Mouse (Mus musculus) brain, embryonic 14.5 days (tissue): Measurements from ENCODE around the gene Zfp790. TPM values are rescaled to one million over a fixed set of nuclear protein-coding genes. Genes with fewer than 3 reads are reported as not detected.
A peak's percentile ranks its signal among the peaks of the same experiment; 100 is the strongest.
"Not testable (repeated sequence)": the region's sequence is repeated elsewhere in the genome, so short reads cannot be mapped to it uniquely, and the experiment has no call there.

Experiments used
- DNase-seq: peaks from one replicate; pipeline ENCODE4 v3.0.0-alpha.2; 2011; ENCODE audit warnings: low read depth
- CTCF ChIP-seq: fragments of 200-500 bp; IDR thresholded peaks from 2 replicates; pipeline ENCODE4 v1.5.1; 2012; ENCODE audit warnings: inconsistent platforms, mild to moderate bottlenecking, moderate library complexity, borderline replicate concordance; ENCODE audit not compliant: insufficient read depth, insufficient read length; ENCODE audit errors: extremely low read depth
- POLR2A ChIP-seq: fragments of 200-500 bp; IDR thresholded peaks from 2 replicates; pipeline ENCODE4 v1.6.1; 2012; ENCODE audit warnings: mild to moderate bottlenecking, inconsistent platforms, borderline replicate concordance; ENCODE audit not compliant: poor library complexity, insufficient read depth, insufficient read length, severe bottlenecking; ENCODE audit errors: extremely low read depth
- polyA plus RNA-seq: library from polyadenylated mRNA; depleted of rRNA; stranded (reverse); fragments of >200 nt; gene quantifications from 2 replicates; pipeline ENCODE4 v1.2.3, GENCODE M21; 2012; rRNA removed

Zfp790 gene
- polyA plus RNA-seq, 1 experiment: 14.8 TPM

DNA sequence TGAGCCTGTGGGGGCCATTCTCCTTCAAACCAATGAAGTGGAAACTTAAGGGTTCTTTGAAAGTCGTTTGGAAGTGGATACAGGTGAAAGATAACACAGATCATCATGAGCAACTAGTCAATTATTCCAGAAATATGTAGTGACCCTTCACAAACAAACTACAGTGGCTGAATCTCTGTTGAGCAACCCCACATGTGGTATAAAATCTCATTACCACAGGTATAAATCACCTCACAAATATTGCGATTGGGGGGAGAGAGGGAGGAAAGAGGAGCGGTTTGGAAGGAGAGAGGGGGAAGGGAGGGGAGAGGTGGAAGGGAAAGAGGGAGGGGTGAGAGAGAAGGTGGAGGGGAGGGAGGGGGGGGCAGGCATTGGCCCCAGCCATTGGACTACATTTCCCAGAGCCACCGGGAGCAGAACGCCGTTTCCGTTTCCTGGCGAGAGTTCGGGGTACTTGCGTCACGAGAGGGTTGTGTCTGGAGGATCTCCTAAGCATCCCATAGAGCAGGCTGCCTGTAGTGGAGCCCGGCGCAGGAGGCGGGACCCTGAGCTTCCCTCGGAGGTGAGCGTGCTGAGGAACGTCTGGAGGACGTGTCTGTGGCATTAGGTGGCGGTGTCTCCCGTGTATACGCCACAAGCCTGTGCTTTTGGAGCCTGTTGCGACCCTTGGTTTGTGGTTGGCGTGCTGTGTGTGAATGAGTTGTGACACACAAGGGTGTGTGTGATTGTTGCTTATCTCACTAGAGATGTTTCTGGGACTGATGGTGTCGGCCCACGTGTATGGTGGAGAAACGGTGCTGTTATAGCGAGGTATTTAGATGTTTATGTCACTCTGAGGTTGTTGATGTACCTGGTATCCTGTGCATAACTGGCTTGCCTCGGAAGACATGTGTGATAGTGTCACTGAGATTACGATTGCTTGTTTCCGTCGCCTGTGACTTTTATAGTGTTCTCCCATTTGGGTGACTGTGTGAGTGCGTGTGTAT is 43.9 kb downstream of the Zfp790 start, which contains the start of gene Zfp420:
Gene Zfp420, plus strand, starts transcription at position 448 of the 986 bp plus-strand sequence.
- TF ChIP-seq CTCF: no peak
- TF ChIP-seq POLR2A: peak; percentile 51; the same call in 1 of the 2 replicates
- DNase-seq: peak; percentile 97

DNA sequence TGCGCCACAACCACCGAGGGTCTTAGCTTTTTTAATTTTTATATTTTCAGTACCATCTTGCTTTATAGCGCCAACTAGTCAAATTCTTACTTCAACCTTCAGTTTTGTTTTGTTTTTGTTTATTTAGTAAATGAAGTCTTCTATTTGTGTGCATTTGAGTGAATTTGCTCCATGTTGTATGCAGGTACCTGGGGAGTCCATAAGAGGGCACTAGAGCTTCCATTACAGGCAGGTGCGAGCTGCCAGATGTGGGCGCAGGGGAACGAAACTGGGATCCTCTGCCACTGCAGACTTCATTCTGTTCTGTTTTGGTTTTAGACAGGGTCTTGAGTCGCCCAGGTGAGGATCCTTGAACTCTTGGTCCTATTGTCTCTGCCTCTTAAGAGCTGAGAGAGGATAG is 45.7 kb downstream of the Zfp790 start:
- peak; percentile 4 for DNase-seq
- TF ChIP-seq POLR2A (no peak), CTCF (peak; percentile 16; the same call in 1 of the 2 replicates)

DNA sequence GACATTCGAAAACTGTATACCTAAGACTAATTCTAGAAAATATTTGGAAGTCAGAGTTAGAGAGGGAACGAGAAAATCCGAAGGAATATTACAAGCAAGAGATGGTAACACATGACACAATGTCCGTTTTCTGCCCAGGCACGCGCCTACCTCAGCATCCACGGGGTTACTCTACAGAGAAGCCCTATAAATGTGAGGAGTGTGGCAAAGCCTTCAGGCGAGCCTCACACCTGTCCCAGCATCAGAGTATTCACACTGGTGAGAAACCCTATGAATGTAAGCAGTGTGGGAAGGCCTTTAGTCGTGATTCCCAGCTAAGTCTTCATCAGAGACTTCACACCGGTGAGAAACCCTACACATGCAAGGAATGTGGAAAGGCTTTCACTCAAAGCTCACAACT is 58.3 kb downstream of the Zfp790 start:
- no peak for TF ChIP-seq POLR2A
- TF ChIP-seq CTCF: no peak
- no peak for DNase-seq

DNA sequence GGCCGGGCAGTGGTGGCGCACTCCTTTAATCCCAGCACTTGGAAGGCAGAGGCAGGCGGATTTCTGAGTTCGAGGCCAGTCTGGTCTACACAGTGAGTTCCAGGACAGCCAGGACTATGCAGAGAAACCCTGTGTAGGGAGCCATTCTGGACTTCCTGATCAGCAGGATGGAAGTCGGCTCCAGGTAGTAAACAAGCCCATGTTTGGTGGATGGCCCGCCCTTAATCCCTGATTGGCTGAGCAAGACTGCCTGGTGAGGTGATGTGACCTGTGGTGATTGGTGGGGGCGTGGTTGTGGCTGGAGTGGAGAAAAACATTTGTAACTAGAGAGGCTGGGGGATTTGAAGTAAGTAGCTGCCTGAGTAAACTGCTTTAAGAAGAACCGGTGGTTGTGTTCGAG is 61.6 kb downstream of the Zfp790 start:
- not testable (repeated sequence) for DNase-seq

DNA sequence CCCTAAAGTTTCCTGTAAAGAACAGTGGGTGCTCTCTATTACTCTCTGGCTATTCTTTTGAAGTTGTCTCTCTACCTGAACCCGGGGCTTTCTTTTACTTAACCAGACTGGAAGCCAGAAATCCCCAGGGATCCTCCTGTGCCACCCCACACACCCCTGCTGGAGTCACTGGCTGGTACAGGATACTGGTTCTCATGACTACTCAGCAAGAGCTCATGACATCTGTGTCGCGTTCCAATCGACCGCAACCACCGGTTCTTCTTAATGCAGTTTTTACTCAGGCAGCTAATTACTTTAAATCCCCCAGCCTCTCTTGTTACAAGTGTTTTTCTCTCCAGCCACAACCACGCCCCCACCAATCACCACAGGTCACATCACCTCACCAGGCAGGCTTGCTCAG is 64.1 kb downstream of the Zfp790 start:
- no peak for TF ChIP-seq POLR2A
- no peak for TF ChIP-seq CTCF
- no peak for DNase-seq

Other genes with a start within 250 kb of the Zfp790 start
- gene Catsperg2, start 89.1 kb upstream of the Zfp790 start, polyA plus RNA-seq: 1.3 TPM in 2 replicates
- gene Zfp84, start 47.6 kb upstream of the Zfp790 start, polyA plus RNA-seq: 14.5 and 16.6 TPM in 2 replicates
- 11.9 and 12.9 TPM in 2 replicates for gene Zfp30, start 32.1 kb upstream of the Zfp790 start, polyA plus RNA-seq
- 7.4 and 9.1 TPM in 2 replicates for gene Zfp940, start 37.6 kb downstream of the Zfp790 start, polyA plus RNA-seq
- gene Zfp420, start 43.9 kb downstream of the Zfp790 start, polyA plus RNA-seq: 15.0 and 17.3 TPM in 2 replicates
- gene Zfp27, start 90.5 kb downstream of the Zfp790 start, polyA plus RNA-seq: 12.2 and 13.9 TPM in 2 replicates
- gene Zfp383, start 92.1 kb downstream of the Zfp790 start, polyA plus RNA-seq: 17.5 and 18.2 TPM in 2 replicates
- 11.0 and 14.3 TPM in 2 replicates for gene Zfp74, start 138.0 kb downstream of the Zfp790 start, polyA plus RNA-seq
- 6.4 and 7.2 TPM in 2 replicates for gene Zfp568, start 167.8 kb downstream of the Zfp790 start, polyA plus RNA-seq
- 12.6 and 13.0 TPM in 2 replicates for gene Zfp14, start 235.3 kb downstream of the Zfp790 start, polyA plus RNA-seq